Mouse (Mus musculus): ENCODE results near the gene Taar9.

Taar9 gene

GRCm38 (mm10) chr10:24109434-24109833 lies at the start of gene Taar9:
Taar9 (minus strand) TSS chr10:24109534.
- in situ Hi-C loops (cut with MboI; ENCODE audit: low pct_unique_long_range_greater_than_20kb in 1 of 2, low sequenced_read_pairs in 2 of 2, unreplicated experiment in 1 of 2), result loop anchor here in 1 of 2 experiments (10.0 kb wide), 1 partner anchor 295 kb away; no protein-coding TSS in a partner anchor

GRCm38 (mm10) chr10:24158470-24159254 lies 49.3 kb upstream of the Taar9 start:
- in situ Hi-C loops (cut with MboI; ENCODE audit: low pct_unique_long_range_greater_than_20kb in 1 of 2, low sequenced_read_pairs in 2 of 2, unreplicated experiment in 1 of 2), result no loop called here

DNA sequence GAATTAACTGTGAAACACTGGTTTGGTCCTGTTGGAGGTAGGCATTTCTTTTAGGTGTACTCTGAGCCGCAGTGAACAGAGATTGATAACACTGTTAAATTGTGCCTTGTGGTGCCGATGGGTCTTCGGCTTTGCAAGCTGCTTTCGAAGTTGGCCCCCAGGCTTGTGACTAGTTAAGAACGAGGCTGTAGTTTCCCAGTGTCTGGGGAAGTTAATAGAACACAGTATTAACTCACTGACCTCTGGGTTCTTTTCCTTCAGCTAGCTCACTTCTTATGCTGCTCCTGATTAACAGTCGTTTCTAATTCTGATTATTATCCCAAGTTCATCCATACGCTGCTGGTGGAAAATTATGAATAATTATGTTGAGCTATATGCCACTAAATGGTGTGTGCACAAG lies 40.8 kb upstream of the Taar9 start:
- in situ Hi-C loops (cut with MboI; ENCODE audit: low pct_unique_long_range_greater_than_20kb in 1 of 2, low sequenced_read_pairs in 2 of 2, unreplicated experiment in 1 of 2), result no loop called here

DNA sequence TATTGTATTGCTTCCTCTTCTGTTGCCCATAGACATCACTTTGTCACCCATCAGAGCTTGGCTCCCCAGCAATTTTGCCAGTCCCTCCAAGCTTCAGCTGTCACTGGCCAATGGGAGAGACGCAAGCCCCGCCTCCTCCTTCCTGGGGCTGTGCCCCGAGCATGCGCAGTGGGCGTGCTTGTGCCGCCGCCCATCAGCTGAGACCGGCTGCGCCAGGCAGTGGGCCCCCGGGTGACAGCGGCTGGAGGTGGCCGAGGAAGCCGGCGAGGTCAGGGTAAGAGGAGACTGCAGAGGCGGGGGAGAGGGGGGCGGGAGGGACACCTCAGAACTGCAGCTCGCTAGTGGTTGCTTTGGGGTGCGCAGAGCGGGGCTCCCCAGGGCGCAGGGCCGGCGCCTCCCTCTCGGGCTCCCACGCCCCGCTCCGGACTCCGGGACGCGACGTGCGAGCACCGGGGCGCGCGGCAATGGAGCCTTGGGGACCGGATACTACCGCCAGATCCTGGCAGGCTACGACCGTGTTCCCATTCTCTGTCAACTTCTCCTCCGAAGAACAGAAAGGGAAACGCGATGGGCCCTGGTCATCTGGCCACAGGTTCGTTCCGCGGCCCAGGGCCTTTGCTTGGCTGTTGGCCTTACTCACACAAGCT lies 39.9 kb upstream of the Taar9 start, which contains the start of gene Stx7:
Gene Stx7, plus strand, starts transcription at position 168 of the 647 bp plus-strand sequence.
- in situ Hi-C loops (cut with MboI; ENCODE audit: low pct_unique_long_range_greater_than_20kb in 1 of 2, low sequenced_read_pairs in 2 of 2, unreplicated experiment in 1 of 2), result loop anchor here in 1 of 2 experiments (25.0 kb wide), 1 partner anchor 337 kb away; no protein-coding TSS in a partner anchor

DNA sequence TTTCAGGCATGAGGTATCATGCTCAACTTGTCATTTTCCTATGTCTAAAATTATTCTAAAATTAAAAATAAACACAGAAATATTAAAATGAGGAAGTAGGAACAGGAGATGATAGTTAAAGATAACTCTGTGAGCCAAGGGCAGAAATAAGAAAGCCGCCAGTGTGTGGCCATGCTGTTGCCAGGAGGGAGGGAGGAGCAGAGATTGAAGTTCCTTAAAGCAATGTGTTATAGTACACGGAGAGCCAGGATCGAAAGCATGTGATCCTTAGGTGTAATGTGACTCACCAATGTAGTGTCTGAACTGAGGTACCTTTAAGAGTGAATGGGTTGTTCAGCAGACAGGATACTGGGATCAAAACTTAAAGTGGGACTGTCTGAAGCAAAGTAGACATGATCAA lies 33.4 kb upstream of the Taar9 start:
- in situ Hi-C loops (cut with MboI; ENCODE audit: low pct_unique_long_range_greater_than_20kb in 1 of 2, low sequenced_read_pairs in 2 of 2, unreplicated experiment in 1 of 2), result loop anchor here in 1 of 2 experiments (25.0 kb wide), 1 partner anchor 330 kb away; no protein-coding TSS in a partner anchor

DNA sequence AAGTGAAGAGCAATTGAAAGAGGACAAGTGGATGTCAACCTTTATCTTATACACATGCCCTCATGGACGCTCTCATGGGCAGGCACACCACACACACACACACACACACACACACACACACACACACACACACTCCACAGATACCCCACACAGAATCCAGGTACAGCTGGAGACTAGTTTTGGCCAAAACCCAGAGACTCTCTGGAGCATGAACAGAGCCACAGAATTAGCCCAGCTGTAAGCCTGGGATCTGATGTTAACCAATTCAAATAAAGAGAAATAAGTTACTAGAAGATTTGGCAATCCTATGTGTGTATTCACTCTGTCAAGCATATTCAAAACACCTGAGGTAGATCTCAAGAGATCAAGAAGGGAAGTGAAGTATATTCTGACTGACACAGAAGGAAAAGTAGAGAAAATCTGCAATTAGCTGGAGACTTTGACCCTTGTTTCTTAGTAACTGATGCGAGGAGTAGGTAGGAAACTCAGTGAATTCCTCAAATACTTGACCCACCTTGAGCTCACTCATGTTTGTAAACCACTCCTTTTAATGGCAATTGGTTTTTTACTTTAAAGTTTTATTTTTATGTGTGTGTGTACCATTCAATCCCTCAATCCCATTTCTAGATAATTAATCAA lies 29.4 kb upstream of the Taar9 start:
- in situ Hi-C loops (cut with MboI; ENCODE audit: low pct_unique_long_range_greater_than_20kb in 1 of 2, low sequenced_read_pairs in 2 of 2, unreplicated experiment in 1 of 2), result loop anchor here (10.0 to 25.0 kb wide), 2 partner anchors 154 to 326 kb away; partner anchors contain the start of gene Taar6 (in 1 of the 2)

DNA sequence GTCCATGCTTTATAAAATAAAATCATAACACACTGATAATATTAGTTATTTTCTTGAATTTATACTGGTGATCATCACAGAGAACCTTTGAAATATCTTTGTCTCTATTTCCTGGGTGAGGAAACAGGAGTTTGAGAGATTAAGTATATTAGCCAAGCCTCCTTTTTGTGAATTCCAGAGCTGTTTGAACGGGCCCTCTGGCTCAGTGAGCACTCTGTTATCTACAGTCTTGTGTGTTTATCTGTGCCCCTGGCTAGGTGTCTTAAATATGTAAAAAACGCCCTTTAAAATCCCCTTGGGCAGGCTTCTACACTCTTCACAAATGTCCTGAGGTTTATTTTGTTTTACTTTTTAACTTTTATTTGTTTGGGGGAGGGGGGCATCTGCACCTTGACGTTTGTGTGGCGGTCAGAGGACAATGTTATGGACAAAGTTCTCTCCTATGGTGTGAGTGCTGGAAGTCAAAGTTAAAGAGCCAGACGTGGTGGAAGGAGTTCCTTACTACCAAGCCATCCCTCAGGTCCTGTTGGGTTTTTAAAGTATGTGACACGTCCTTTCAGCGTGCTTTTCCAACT lies 24.8 kb upstream of the Taar9 start:
- in situ Hi-C loops (cut with MboI; ENCODE audit: low pct_unique_long_range_greater_than_20kb in 1 of 2, low sequenced_read_pairs in 2 of 2, unreplicated experiment in 1 of 2), result loop anchor here (10.0 to 25.0 kb wide), 2 partner anchors 149 to 322 kb away; partner anchors contain the start of gene Taar6 (in 1 of the 2)

DNA sequence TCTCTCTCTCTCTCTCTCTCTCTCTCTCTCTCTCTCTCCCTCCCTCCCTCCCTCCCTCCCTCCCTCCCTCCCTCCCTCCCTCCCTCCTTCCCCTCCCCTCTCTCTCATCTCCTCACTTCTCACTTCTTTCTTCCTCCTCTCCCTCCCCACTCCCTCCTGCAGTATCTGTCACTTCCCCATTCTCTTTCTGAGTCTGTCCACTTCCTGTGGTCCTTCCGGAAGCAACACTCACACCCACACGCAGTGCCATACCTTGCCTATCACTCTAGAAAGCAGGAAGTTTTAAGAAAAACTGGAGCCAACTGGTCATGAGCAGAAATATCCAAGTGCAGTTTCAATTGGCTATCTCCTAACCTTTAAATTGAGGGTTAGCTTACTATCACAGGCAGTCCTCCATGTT lies 23.8 kb upstream of the Taar9 start:
- in situ Hi-C loops (cut with MboI; ENCODE audit: low pct_unique_long_range_greater_than_20kb in 1 of 2, low sequenced_read_pairs in 2 of 2, unreplicated experiment in 1 of 2), result loop anchor here (10.0 to 25.0 kb wide), 2 partner anchors 148 to 321 kb away; partner anchors contain the start of gene Taar6 (in 1 of the 2)

GRCm38 (mm10) chr10:24132273-24132672 lies 22.9 kb upstream of the Taar9 start:
- in situ Hi-C loops (cut with MboI; ENCODE audit: low pct_unique_long_range_greater_than_20kb in 1 of 2, low sequenced_read_pairs in 2 of 2, unreplicated experiment in 1 of 2), result loop anchor here (10.0 to 25.0 kb wide), 2 partner anchors 147 to 320 kb away; partner anchors contain the start of gene Taar6 (in 1 of the 2)

GRCm38 (mm10) chr10:24131451-24132262 lies 22.3 kb upstream of the Taar9 start:
- in situ Hi-C loops (cut with MboI; ENCODE audit: low pct_unique_long_range_greater_than_20kb in 1 of 2, low sequenced_read_pairs in 2 of 2, unreplicated experiment in 1 of 2), result loop anchor here (10.0 to 25.0 kb wide), 2 partner anchors 147 to 319 kb away; partner anchors contain the start of gene Taar6 (in 1 of the 2)

DNA sequence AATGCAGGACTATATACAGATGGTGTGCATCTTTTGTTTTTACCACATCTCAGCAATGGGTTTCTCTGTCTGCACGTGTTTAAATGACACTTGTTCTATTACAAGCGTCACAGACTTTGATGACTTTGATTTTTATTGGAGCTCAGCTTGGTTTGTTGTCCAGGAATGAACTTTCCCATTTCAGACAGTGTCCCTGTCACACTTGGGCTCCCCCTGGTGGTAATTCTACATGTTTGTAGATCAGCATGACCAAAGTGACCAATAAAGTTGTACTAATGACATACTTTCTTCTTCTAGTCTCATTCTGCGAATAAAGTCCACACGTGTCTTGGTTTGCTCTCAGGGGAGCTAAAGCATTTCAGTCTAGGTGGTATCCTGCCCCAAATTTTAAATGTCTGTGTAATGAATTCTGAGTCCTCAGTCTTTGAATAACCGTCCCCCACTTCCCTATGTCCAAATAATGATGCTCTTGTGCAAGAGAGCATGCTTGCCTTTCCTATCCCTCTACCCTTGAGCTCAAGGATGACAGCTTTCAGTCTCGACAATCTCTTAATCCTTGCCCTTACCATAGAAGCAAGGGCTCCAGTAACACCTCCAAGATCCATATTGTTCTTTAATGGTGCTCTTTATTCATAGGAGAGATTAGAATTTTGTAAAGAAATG lies 1.9 kb upstream of the Taar9 start:
- in situ Hi-C loops (cut with MboI; ENCODE audit: low pct_unique_long_range_greater_than_20kb in 1 of 2, low sequenced_read_pairs in 2 of 2, unreplicated experiment in 1 of 2), result no loop called here

DNA sequence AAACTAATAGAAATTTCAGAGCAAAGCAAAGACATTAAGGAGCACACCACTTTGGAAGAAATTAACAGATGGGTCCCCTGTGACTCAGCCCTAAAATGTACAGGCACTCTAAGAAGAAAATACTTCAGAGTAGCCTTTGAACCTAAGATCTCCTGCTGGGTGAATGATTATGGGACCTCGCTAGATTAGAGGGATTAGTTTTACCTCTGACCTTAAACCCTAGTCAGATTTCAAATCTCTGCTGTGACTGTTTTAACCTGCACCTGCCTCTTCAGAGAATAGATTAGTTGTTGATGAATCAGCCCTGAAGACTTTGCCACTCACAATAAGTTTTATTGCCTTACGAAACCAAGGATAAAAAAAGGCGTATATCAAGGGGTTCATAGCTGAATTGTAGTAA lies 1.1 kb downstream of the Taar9 start:
- in situ Hi-C loops (cut with MboI; ENCODE audit: low pct_unique_long_range_greater_than_20kb in 1 of 2, low sequenced_read_pairs in 2 of 2, unreplicated experiment in 1 of 2), result loop anchor here in 1 of 2 experiments (10.0 kb wide), 1 partner anchor 293 kb away; no protein-coding TSS in a partner anchor

GRCm38 (mm10) chr10:24107747-24108146 lies 1.6 kb downstream of the Taar9 start:
- in situ Hi-C loops (cut with MboI; ENCODE audit: low pct_unique_long_range_greater_than_20kb in 1 of 2, low sequenced_read_pairs in 2 of 2, unreplicated experiment in 1 of 2), result loop anchor here in 1 of 2 experiments (10.0 kb wide), 1 partner anchor 293 kb away; no protein-coding TSS in a partner anchor

DNA sequence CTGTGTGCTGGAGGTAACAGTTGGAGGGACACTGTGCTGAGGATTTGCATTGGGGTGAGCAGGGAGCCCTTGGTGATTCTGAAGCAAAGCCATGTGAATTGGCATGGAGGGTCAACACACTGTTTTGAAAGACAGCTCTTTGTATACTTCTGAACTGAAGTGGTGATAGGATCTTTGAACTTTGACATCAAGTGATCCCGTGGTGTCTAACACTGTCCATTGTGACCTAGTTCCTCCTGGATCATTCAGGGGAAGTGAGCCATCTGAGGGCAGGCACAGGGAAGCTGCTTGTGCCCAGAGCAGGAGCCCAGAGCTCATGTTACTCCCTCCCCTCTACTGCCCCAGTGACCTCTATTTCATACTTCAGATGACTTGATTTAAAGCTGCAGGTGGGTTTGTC lies 6.0 kb downstream of the Taar9 start:
- in situ Hi-C loops (cut with MboI; ENCODE audit: low pct_unique_long_range_greater_than_20kb in 1 of 2, low sequenced_read_pairs in 2 of 2, unreplicated experiment in 1 of 2), result loop anchor here in 1 of 2 experiments (10.0 kb wide), 1 partner anchor 288 kb away; no protein-coding TSS in a partner anchor

DNA sequence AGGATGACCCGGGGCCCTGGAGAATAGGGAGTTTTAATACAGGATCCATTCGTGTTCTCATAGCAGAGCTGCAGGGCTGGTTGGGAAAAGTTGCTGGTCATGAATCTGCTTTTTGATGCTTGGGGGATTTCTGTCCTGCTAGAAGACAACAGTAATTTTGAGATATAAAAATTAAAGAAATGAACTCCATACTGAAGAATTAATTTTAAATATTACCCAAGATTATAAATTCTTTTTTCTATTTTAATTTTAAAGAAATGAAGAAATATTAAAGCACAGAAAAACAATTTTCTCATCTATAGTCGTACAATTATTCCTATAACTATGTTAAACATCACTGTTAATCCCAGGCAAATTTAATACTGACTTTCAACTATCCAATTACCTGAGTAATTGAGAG lies 7.5 kb downstream of the Taar9 start, which contains the start of gene Taar8c:
Gene Taar8c, minus strand, starts transcription at position 101 of the 400 bp plus-strand sequence.
- in situ Hi-C loops (cut with MboI; ENCODE audit: low pct_unique_long_range_greater_than_20kb in 1 of 2, low sequenced_read_pairs in 2 of 2, unreplicated experiment in 1 of 2), result loop anchor here in 1 of 2 experiments (10.0 kb wide), 1 partner anchor 287 kb away; no protein-coding TSS in a partner anchor

- in situ Hi-C loops (cut with MboI; ENCODE audit: low pct_unique_long_range_greater_than_20kb in 1 of 2, low sequenced_read_pairs in 2 of 2, unreplicated experiment in 1 of 2), result loop anchor here in 1 of 2 experiments (25.0 kb wide), 1 partner anchor 110 kb away; the partner anchor contains the start of genes Taar6, Taar7a and Taar7b
Observed at GRCm38 (mm10) chr10:24097010-24097409, 12.3 kb downstream of the Taar9 start.

Data from mouse embryonic stem cell (cell line).